Mouse (Mus musculus): ENCODE results near the gene 1110017D15Rik. TPM values are rescaled to one million over a fixed set of nuclear protein-coding genes. Genes with fewer than 3 reads are reported as not detected.
A peak's percentile ranks its signal among the peaks of the same experiment; 100 is the strongest.

Gene 1110017D15Rik
- polyA plus RNA-seq (2015; fragmentation: Nextera tagmentation; extraction: Ambion mirVana) = 1.1 and 1.2 TPM in 2 replicates

DNA sequence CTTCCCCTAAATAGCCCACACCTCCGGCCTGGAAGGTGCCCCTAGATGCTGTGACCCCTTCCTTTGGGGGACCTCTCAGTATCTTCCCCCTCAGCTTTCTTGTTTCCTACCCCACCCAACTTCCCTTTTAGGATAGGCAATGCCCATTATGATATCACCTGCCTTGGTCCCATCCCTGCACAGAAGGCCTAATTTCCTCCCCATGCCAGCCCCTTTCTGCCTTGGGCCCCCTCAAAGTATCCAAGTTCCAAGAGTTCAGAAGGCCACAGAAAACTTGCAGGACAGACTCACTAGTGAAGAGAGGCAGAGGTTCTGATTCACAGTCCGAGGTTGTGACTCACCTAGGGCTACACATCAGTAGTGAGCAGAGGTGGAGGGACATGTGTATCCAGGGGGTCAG lies at the start of gene 1110017D15Rik:
TSS of gene 1110017D15Rik (minus strand) at position 101 of the 400 bp plus-strand sequence.
- WGBS = 71% methylated on average over 2 of the region's 2 CpGs
- peaks cover 3% of the 10 kb centered on the region for H3K27me3 ChIP-seq (ENCODE audit: control insufficient read depth, insufficient read depth, low read length)
- no peak within 1 kb of the TSS for H3K27ac ChIP-seq (ENCODE audit: low read length)
- no peak within 1 kb of the TSS for H3K9ac ChIP-seq (ENCODE audit: low read length)
- ATAC-seq (replicated peaks; ENCODE audit: extremely low read depth, insufficient read depth, low FRiP score) = no peak
- H3K4me3 ChIP-seq (ENCODE audit: low read length) = no peak within 1 kb of the TSS
- no peaks in the 10 kb centered on the region for H3K4me1 ChIP-seq (ENCODE audit: control insufficient read depth, insufficient read depth, low read length)
- H3K36me3 ChIP-seq (ENCODE audit: control insufficient read depth, insufficient read depth) = no peaks in the 10 kb centered on the region
- H3K4me2 ChIP-seq (ENCODE audit: low read depth, low read length) = no peak within 1 kb of the TSS
- H3K9me3 ChIP-seq (replicated peaks; ENCODE audit: control insufficient read depth, low read length) = no peaks in the 10 kb centered on the region

DNA sequence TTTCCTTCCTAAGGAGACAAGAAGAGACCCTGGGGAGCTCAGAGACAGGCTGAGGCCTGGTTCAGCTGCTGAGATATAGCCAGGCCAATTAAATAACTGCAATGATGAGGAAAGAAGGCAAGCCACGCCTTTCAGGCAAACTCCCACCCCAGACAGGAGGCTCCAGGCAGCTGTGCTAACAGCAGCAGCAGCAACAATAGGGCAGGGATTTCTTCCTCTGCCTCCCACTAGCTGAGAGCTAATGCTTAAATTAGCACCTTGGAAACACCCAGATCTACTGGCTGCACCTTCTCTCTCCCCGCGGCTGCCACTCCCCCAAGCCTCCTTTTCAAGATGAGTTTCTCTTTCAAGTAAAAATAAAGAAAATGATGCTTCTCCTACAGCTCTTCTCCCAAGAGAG lies 49.0 kb upstream of the 1110017D15Rik start:
- Histone ChIP-seq H3K9me3 (replicated peaks; ENCODE audit: control insufficient read depth, low read length) (no peaks in the 10 kb centered on the region), H3K27ac (ENCODE audit: low read length) (no peak overlapping the region), H3K4me3 (ENCODE audit: low read length) (no peak overlapping the region), H3K27me3 (ENCODE audit: control insufficient read depth, insufficient read depth, low read length) (no peaks in the 10 kb centered on the region; the same call in 1 of the 2 replicates), H3K9ac (ENCODE audit: low read length) (no peak overlapping the region), H3K36me3 (ENCODE audit: control insufficient read depth, insufficient read depth) (no peaks in the 10 kb centered on the region), H3K4me2 (ENCODE audit: low read depth, low read length) (no peak overlapping the region), H3K4me1 (ENCODE audit: control insufficient read depth, insufficient read depth, low read length) (peaks cover 5% of the 10 kb centered on the region; the same call in 1 of the 2 replicates)
- no peak for ATAC-seq (replicated peaks; ENCODE audit: extremely low read depth, insufficient read depth, low FRiP score)
- 14% methylated on average over 3 of the region's 3 CpGs for WGBS

DNA sequence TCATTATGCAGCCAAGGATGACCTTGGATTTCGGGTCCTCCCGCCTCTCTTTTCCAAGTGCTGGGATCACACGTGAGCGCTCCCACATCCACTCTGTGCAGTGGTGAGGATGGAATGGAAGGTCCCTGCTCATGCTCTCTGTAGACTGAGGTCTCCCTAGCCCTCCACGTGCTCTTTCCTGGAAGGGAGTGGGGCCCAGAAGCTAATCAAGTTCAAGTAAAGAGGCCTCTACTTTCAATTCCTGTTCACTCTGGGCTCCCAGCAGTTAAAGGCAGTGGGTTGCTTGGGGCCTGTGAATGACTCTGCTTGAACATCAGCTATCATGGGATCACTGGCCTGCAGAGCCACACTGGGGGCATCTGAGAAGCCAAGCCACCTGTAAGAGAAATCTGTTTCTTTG lies 46.2 kb upstream of the 1110017D15Rik start:
- H3K36me3 ChIP-seq (ENCODE audit: control insufficient read depth, insufficient read depth) = no peaks in the 10 kb centered on the region
- peaks cover 3% of the 10 kb centered on the region; the same call in 1 of the 2 replicates for H3K4me1 ChIP-seq (ENCODE audit: control insufficient read depth, insufficient read depth, low read length)
- H3K9me3 ChIP-seq (replicated peaks; ENCODE audit: control insufficient read depth, low read length) = no peaks in the 10 kb centered on the region
- no peak for ATAC-seq (replicated peaks; ENCODE audit: extremely low read depth, insufficient read depth, low FRiP score)
- WGBS = 85% methylated on average over 5 of the region's 5 CpGs
- H3K9ac ChIP-seq (ENCODE audit: low read length) = no peak overlapping the region
- no peak overlapping the region for H3K4me3 ChIP-seq (ENCODE audit: low read length)
- no peak overlapping the region for H3K4me2 ChIP-seq (ENCODE audit: low read depth, low read length)
- no peaks in the 10 kb centered on the region; the same call in 1 of the 2 replicates for H3K27me3 ChIP-seq (ENCODE audit: control insufficient read depth, insufficient read depth, low read length)
- H3K27ac ChIP-seq (ENCODE audit: low read length) = no peak overlapping the region

DNA sequence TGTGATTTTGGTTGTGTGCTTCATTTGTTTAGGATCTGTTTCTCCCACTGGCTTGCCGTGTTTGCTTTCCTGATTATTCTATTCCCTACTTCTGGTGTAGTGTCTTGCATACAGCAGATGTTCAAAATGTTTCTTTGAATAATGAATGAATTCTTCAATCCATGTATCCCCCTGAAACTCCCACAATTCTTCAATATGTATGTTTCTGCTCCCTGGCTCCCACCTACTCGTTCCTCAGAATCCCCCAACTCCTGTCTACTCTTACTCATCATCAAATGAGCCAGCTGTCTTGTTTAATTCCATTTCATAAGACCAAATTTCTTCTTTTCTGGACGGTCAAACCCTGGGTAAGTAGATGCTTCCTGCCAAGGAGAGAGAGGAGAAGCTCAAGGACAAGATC lies 40.0 kb upstream of the 1110017D15Rik start:
- Histone ChIP-seq H3K4me3 (ENCODE audit: low read length) (no peak overlapping the region), H3K27me3 (ENCODE audit: control insufficient read depth, insufficient read depth, low read length) (no peaks in the 10 kb centered on the region), H3K9ac (ENCODE audit: low read length) (no peak overlapping the region), H3K4me1 (ENCODE audit: control insufficient read depth, insufficient read depth, low read length) (peaks cover 12% of the 10 kb centered on the region), H3K36me3 (ENCODE audit: control insufficient read depth, insufficient read depth) (no peaks in the 10 kb centered on the region), H3K9me3 (replicated peaks; ENCODE audit: control insufficient read depth, low read length) (no peaks in the 10 kb centered on the region), H3K27ac (ENCODE audit: low read length) (no peak overlapping the region), H3K4me2 (ENCODE audit: low read depth, low read length) (no peak overlapping the region)
- 67% methylated on average over 3 of the region's 3 CpGs for WGBS
- no peak for ATAC-seq (replicated peaks; ENCODE audit: extremely low read depth, insufficient read depth, low FRiP score)

DNA sequence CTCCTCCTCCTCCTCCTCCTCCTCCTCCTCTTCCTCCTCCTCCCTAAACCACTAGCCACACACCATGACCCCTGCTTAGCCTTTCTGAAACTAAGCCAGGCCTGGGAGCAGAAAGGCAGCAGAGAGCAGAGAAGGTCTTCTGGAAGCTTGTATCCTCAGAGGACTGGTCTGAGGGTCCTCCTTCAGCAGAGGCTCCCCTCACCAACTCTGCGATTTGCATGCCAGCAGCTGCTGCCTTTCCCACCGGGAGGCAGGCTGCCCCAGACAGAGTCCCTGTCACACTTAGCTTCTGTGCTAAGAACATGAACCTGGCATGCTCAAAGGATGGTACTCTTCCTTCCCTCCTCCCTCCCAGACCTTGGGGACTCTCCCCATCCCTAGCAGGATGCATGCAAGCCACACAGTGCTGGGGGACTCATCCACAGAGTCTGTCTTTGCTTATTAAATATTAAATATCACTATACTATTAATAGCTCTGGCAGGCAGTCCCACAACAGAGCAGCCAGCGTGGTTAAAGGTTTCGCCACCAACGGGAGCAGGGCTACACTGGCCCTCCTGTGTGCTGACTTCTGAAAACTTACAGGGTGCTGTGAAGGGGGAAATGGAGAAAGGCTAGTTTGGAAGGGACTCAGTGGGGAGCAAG lies 39.3 kb upstream of the 1110017D15Rik start:
- 41% methylated on average over 5 of the region's 5 CpGs for WGBS

DNA sequence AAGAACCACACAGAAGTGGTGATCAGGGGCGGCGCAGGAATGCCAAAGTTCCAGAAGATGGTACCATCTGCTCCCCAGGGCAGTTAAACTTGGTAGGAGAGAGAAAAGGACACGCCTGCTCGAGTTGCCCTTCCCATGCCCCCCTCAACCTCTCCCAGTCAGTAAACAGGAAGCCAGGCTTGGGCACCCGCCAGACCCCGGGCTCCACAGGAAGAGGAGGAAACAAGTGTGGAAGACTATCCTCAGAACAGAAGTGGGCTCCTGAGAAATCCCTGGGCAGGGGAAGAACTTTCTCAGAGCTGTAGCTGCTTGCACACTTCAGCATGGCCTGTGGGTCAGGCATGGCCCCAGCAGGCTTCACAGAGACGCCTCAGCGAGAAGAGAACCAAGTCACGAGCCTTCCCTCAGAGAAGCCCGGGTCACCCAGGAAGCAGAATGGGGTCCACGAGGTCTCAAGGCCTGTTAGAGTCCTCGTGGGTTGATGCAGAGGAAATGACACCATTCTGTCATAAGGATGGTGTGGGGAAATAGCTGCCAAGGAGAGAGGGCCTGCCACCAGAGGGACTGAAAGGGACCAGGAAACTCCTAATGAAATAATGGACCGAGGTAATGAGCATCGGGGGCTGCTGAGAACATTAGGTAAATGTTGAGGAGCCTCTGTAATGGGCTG lies 38.0 kb upstream of the 1110017D15Rik start:
- 60% methylated on average over 14 of the region's 14 CpGs for WGBS

More for the DNA sequence above, 39.3 kb upstream of the 1110017D15Rik start:
- Histone ChIP-seq H3K9ac (ENCODE audit: low read length) (no peak overlapping the region), H3K4me2 (ENCODE audit: low read depth, low read length) (no peak overlapping the region), H3K27me3 (ENCODE audit: control insufficient read depth, insufficient read depth, low read length) (no peaks in the 10 kb centered on the region), H3K4me3 (ENCODE audit: low read length) (no peak overlapping the region), H3K27ac (ENCODE audit: low read length) (no peak overlapping the region), H3K4me1 (ENCODE audit: control insufficient read depth, insufficient read depth, low read length) (peaks cover 12% of the 10 kb centered on the region), H3K36me3 (ENCODE audit: control insufficient read depth, insufficient read depth) (no peaks in the 10 kb centered on the region), H3K9me3 (replicated peaks; ENCODE audit: control insufficient read depth, low read length) (no peaks in the 10 kb centered on the region)
- no peak for ATAC-seq (replicated peaks; ENCODE audit: extremely low read depth, insufficient read depth, low FRiP score)

DNA sequence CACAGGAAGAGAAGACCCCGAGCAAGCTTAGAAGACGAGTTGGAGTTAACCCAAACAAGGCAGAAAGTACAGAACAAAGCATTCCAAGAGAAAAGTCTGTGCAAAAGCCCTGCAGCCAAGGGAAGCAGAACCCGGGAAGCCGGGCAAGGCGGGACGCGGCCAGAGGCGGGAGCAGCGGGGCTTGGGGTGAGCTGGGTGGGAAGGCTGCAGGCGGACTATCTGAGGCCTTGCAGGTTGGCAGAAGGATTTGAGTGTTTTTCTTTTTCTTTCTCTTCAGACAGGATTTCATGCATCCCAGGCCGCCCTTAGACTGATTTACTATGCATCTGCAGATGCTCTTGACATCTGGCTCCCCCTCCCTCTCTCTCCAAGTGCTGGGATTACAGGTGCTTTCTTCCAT lies 36.0 kb upstream of the 1110017D15Rik start:
- Histone ChIP-seq H3K4me3 (ENCODE audit: low read length) (no peak overlapping the region), H3K27ac (ENCODE audit: low read length) (no peak overlapping the region), H3K9me3 (replicated peaks; ENCODE audit: control insufficient read depth, low read length) (no peaks in the 10 kb centered on the region), H3K4me2 (ENCODE audit: low read depth, low read length) (no peak overlapping the region), H3K36me3 (ENCODE audit: control insufficient read depth, insufficient read depth) (no peaks in the 10 kb centered on the region), H3K4me1 (ENCODE audit: control insufficient read depth, insufficient read depth, low read length) (peaks cover 12% of the 10 kb centered on the region), H3K9ac (ENCODE audit: low read length) (no peak overlapping the region), H3K27me3 (ENCODE audit: control insufficient read depth, insufficient read depth, low read length) (no peaks in the 10 kb centered on the region)
- ATAC-seq (replicated peaks; ENCODE audit: extremely low read depth, insufficient read depth, low FRiP score) = no peak
- 76% methylated on average over 11 of the region's 11 CpGs for WGBS

More for the DNA sequence above, 38.0 kb upstream of the 1110017D15Rik start:
- H3K27me3 ChIP-seq (ENCODE audit: control insufficient read depth, insufficient read depth, low read length) = no peaks in the 10 kb centered on the region
- no peaks in the 10 kb centered on the region for H3K36me3 ChIP-seq (ENCODE audit: control insufficient read depth, insufficient read depth)
- H3K9ac ChIP-seq (ENCODE audit: low read length) = no peak overlapping the region
- no peak overlapping the region for H3K4me3 ChIP-seq (ENCODE audit: low read length)
- H3K27ac ChIP-seq (ENCODE audit: low read length) = peak overlapping the region; percentile 41
- peaks cover 12% of the 10 kb centered on the region for H3K4me1 ChIP-seq (ENCODE audit: control insufficient read depth, insufficient read depth, low read length)
- no peak overlapping the region for H3K4me2 ChIP-seq (ENCODE audit: low read depth, low read length)
- no peaks in the 10 kb centered on the region for H3K9me3 ChIP-seq (replicated peaks; ENCODE audit: control insufficient read depth, low read length)
- peak; percentile 55; the same call in 1 of the 2 replicates for ATAC-seq (replicated peaks; ENCODE audit: extremely low read depth, insufficient read depth, low FRiP score)

DNA sequence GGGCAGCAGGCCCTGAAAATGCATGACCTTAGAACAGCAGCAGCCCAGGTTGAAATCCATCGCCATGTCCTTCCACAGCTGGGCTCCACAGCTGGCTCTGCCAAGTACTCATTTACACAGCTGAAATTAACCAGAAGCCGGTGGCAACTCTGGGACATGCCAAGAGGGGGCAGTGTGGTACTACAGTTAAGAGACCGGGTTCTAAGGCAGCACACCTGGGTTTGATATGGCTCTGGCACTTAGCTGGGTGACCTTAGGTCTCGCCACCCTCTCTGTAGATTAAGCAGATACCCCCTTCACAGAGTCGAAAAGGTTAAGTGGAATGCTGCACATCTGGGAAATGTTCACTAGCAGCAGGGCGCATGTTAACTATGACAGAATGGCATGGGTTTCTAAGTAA lies 35.4 kb upstream of the 1110017D15Rik start:
- Histone ChIP-seq H3K4me1 (ENCODE audit: control insufficient read depth, insufficient read depth, low read length) (peaks cover 12% of the 10 kb centered on the region), H3K27ac (ENCODE audit: low read length) (no peak overlapping the region), H3K36me3 (ENCODE audit: control insufficient read depth, insufficient read depth) (no peaks in the 10 kb centered on the region), H3K9me3 (replicated peaks; ENCODE audit: control insufficient read depth, low read length) (peaks cover 3% of the 10 kb centered on the region; the same call in 1 of the 2 replicates), H3K9ac (ENCODE audit: low read length) (no peak overlapping the region), H3K4me2 (ENCODE audit: low read depth, low read length) (no peak overlapping the region), H3K27me3 (ENCODE audit: control insufficient read depth, insufficient read depth, low read length) (no peaks in the 10 kb centered on the region), H3K4me3 (ENCODE audit: low read length) (no peak overlapping the region)
- 36% methylated on average over 6 of the region's 6 CpGs for WGBS
- no peak for ATAC-seq (replicated peaks; ENCODE audit: extremely low read depth, insufficient read depth, low FRiP score)

DNA sequence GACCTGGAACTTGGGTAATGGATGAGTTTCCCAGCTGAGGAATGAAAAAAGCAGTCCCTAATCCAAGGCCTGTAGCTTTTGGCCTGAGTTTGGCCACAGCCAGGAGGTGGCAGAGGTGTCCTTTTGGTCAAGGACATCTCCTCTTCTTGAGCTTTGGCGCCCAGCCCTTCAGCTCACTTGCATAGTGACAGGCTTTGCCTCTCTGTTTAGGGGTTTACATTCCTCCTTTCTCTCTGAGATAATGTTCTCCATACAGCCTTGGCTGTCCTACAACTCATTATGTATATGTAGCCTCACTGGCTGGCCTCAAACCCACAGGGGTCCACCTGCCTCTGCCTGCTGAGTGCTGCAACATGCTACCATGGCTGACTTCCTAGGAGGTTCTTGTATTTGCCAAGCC lies 30.0 kb upstream of the 1110017D15Rik start:
- H3K9me3 ChIP-seq (replicated peaks; ENCODE audit: control insufficient read depth, low read length) = peaks cover 3% of the 10 kb centered on the region; the same call in 1 of the 2 replicates
- WGBS = 83% methylated on average over 1 of the region's 1 CpGs
- no peak for ATAC-seq (replicated peaks; ENCODE audit: extremely low read depth, insufficient read depth, low FRiP score)

More for the DNA sequence above, 30.0 kb upstream of the 1110017D15Rik start:
- H3K27me3 ChIP-seq (ENCODE audit: control insufficient read depth, insufficient read depth, low read length) = no peaks in the 10 kb centered on the region
- H3K4me2 ChIP-seq (ENCODE audit: low read depth, low read length) = no peak overlapping the region
- H3K4me3 ChIP-seq (ENCODE audit: low read length) = no peak overlapping the region
- no peaks in the 10 kb centered on the region for H3K36me3 ChIP-seq (ENCODE audit: control insufficient read depth, insufficient read depth)
- no peak overlapping the region for H3K9ac ChIP-seq (ENCODE audit: low read length)
- no peaks in the 10 kb centered on the region for H3K4me1 ChIP-seq (ENCODE audit: control insufficient read depth, insufficient read depth, low read length)
- H3K27ac ChIP-seq (ENCODE audit: low read length) = no peak overlapping the region
